Mouse (Mus musculus) thymus, postnatal 36 days (tissue): ENCODE data around the gene Adh5.
"Not testable (repeated sequence)": the region's sequence is repeated elsewhere in the genome, so short reads cannot be mapped to it uniquely, and the experiment has no call there.

Experiments
- DNase-seq, 2 experiments: peaks; one replicate each; pipeline ENCODE4 v3.0.0; 2022; ENCODE audit warnings: mixed read lengths in 2 of 2

Adh5 gene

GRCm38 (mm10) chr3:138461832-138462231 is 18.9 kb downstream of the Adh5 start:
- DNase-seq: no peak

GRCm38 (mm10) chr3:138463137-138463536 is 20.2 kb downstream of the Adh5 start:
- DNase-seq: peak; percentile 14 to 17

- DNase-seq: no peak
These were observed 20.9 kb downstream of the Adh5 start for GRCm38 (mm10) chr3:138463807-138464206.

GRCm38 (mm10) chr3:138464573-138465147 is 21.8 kb downstream of the Adh5 start:
- DNase-seq: no peak

GRCm38 (mm10) chr3:138466656-138467055 is 23.8 kb downstream of the Adh5 start:
- not testable (repeated sequence) for DNase-seq

- no peak for DNase-seq
These were observed 28.2 kb downstream of the Adh5 start for GRCm38 (mm10) chr3:138471066-138471465.

- DNase-seq: no peak
These were observed 36.6 kb downstream of the Adh5 start for GRCm38 (mm10) chr3:138479489-138479888.

- no peak for DNase-seq
These were observed 38.8 kb downstream of the Adh5 start for GRCm38 (mm10) chr3:138481526-138482284.

GRCm38 (mm10) chr3:138483240-138483639 is 40.3 kb downstream of the Adh5 start:
- no peak for DNase-seq

- no peak for DNase-seq
These were observed 45.9 kb downstream of the Adh5 start for GRCm38 (mm10) chr3:138488584-138489326.

- peak; percentile 96 to 98 for DNase-seq
These were observed 46.6 kb downstream of the Adh5 start, which contains the start of gene Metap1 for GRCm38 (mm10) chr3:138489327-138490033. Gene Metap1, minus strand, starts transcription at chr3:138489515.

GRCm38 (mm10) chr3:138490034-138490337 is 47.1 kb downstream of the Adh5 start:
- no peak for DNase-seq

- no peak for DNase-seq
These were observed 50.8 kb downstream of the Adh5 start for GRCm38 (mm10) chr3:138493668-138494067.

- no peak for DNase-seq
These were observed 51.7 kb downstream of the Adh5 start for GRCm38 (mm10) chr3:138494565-138494964.

- no peak for DNase-seq
These were observed 52.6 kb downstream of the Adh5 start for GRCm38 (mm10) chr3:138495166-138496145.

GRCm38 (mm10) chr3:138498731-138499130 is 55.8 kb downstream of the Adh5 start:
- no peak for DNase-seq

- DNase-seq: no peak
These were observed 57.2 kb downstream of the Adh5 start for GRCm38 (mm10) chr3:138499854-138500740.

GRCm38 (mm10) chr3:138503754-138504153 is 60.9 kb downstream of the Adh5 start:
- DNase-seq: no peak
